Mouse (Mus musculus): ENCODE measurements around the gene Rabgap1. TPM values are rescaled to one million over a fixed set of nuclear protein-coding genes. Genes with fewer than 3 reads are reported as not detected.

The Rabgap1 gene
- polyA plus RNA-seq, 1 experiment: 63.1 TPM

DNA sequence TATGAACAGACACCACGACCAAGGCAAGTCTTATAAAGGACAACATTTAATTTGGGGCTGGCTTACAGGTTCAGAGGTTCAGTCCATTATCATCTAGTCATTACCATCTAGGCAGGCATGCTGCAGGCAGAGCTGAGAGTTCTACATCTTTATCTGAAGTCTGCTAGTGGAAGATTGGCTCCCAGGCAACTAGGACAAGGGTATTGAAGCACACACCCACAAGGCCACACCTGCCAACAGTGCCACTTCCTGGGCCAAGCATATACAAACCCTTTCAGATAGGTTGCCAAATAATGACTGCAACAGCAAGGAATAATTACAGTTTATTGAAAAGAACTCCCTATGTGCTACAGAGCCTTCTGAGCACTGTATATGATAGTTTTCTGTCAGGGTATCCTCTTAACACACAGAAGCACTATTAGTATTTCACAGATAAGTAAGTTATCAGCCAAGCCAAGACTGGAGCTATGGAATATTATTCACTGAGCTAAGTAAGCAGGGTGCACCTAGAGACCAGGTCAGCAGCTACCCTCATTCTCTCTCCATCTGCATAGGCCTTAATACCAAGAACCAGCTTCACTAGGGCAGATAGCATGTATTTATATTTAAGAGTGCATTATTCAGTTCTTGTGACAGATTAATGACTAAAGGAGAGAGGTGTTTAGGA lies 106.4 kb downstream of the Rabgap1 start:
- Histone ChIP-seq H3K4me1 (ENCODE audit: control insufficient read depth, insufficient read depth, low read length) (no peaks in the 10 kb centered on the region), H3K27ac (ENCODE audit: insufficient read depth, low read length) (no peak overlapping the region), H3K4me3 (ENCODE audit: insufficient read depth, low read length) (no peak overlapping the region)
- TF ChIP-seq CTCF (IDR thresholded peaks at IDR 0.05; ENCODE audit: borderline replicate concordance, insufficient read depth, low read length) (no peak), POLR2A (IDR thresholded peaks at IDR 0.05; ENCODE audit: low read depth, low read length) (no peak)

DNA sequence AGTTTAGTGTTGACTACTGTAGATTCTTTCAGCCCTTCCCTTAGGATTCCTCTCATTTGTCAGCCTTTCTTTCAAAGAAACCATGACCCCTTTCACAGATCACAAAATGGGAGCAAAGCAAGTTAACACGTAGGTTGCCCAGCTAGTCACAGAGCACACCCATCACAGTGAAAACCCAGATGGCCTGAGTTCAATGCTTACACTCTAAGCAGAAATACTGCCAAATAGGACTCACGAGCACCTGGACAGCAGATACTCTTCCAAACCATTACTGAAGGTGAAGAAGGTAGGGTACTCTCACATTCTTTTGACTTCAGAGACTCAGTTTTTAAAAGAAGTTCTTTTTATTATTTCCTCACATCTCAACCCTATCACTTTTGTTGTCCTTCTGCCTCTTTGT lies 113.3 kb downstream of the Rabgap1 start:
- Histone ChIP-seq H3K27ac (ENCODE audit: insufficient read depth, low read length) (no peak overlapping the region), H3K4me3 (ENCODE audit: insufficient read depth, low read length) (no peak overlapping the region), H3K4me1 (ENCODE audit: control insufficient read depth, insufficient read depth, low read length) (no peaks in the 10 kb centered on the region)
- TF ChIP-seq POLR2A (IDR thresholded peaks at IDR 0.05; ENCODE audit: low read depth, low read length) (no peak), CTCF (IDR thresholded peaks at IDR 0.05; ENCODE audit: borderline replicate concordance, insufficient read depth, low read length) (no peak)

DNA sequence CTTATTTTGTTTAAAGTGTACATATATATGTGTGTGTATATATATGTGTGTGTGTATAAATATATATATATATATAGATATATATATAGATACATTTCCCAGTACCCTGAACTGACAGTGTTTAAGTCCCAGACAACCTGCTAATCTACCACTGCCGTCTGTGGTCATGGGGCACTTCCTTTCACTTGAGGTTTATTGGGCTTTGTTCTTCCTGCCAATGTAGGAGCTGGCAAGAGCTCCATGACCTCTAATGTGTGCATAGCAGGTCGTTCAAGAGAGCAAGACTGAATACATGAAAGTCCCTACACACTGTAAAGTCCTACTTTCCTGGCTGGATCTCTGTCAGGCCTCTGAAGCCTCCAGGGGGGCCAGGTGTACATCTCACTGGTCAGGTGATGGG lies 122.5 kb downstream of the Rabgap1 start:
- H3K4me3 ChIP-seq (ENCODE audit: insufficient read depth, low read length): no peak overlapping the region
- H3K4me1 ChIP-seq (ENCODE audit: control insufficient read depth, insufficient read depth, low read length): 0 out of 2 replicates have a peak, but pooled peaks cover under 1% of the 10 kb centered on the region
- no peak overlapping the region for H3K27ac ChIP-seq (ENCODE audit: insufficient read depth, low read length)
- TF ChIP-seq CTCF (IDR thresholded peaks at IDR 0.05; ENCODE audit: borderline replicate concordance, insufficient read depth, low read length) (no peak), POLR2A (IDR thresholded peaks at IDR 0.05; ENCODE audit: low read depth, low read length) (no peak)

GRCm38 (mm10) chr2:37566035-37566434 lies 123.0 kb downstream of the Rabgap1 start:
- Histone ChIP-seq H3K4me1 (ENCODE audit: control insufficient read depth, insufficient read depth, low read length) (peaks cover 3% of the 10 kb centered on the region; the same call in 1 of the 2 replicates), H3K4me3 (ENCODE audit: insufficient read depth, low read length) (no peak overlapping the region), H3K27ac (ENCODE audit: insufficient read depth, low read length) (no peak overlapping the region)
- TF ChIP-seq CTCF (IDR thresholded peaks at IDR 0.05; ENCODE audit: borderline replicate concordance, insufficient read depth, low read length) (no peak), POLR2A (IDR thresholded peaks at IDR 0.05; ENCODE audit: low read depth, low read length) (no peak)

- no peak for TF ChIP-seq CTCF (IDR thresholded peaks at IDR 0.05; ENCODE audit: borderline replicate concordance, insufficient read depth, low read length)
- no peak for TF ChIP-seq POLR2A (IDR thresholded peaks at IDR 0.05; ENCODE audit: low read depth, low read length)
- peaks cover 13% of the 10 kb centered on the region for H3K4me1 ChIP-seq (ENCODE audit: control insufficient read depth, insufficient read depth, low read length)
- H3K4me3 ChIP-seq (ENCODE audit: insufficient read depth, low read length): no peak overlapping the region
- no peak overlapping the region for H3K27ac ChIP-seq (ENCODE audit: insufficient read depth, low read length)
These were observed 126.8 kb downstream of the Rabgap1 start for GRCm38 (mm10) chr2:37569888-37570287.

- Histone ChIP-seq H3K4me1 (ENCODE audit: control insufficient read depth, insufficient read depth, low read length) (peaks cover 13% of the 10 kb centered on the region), H3K4me3 (ENCODE audit: insufficient read depth, low read length) (no peak overlapping the region), H3K27ac (ENCODE audit: insufficient read depth, low read length) (peak overlapping the region; percentile 34; the same call in 1 of the 2 replicates)
- TF ChIP-seq POLR2A (IDR thresholded peaks at IDR 0.05; ENCODE audit: low read depth, low read length): no peak
These were observed 127.6 kb downstream of the Rabgap1 start for GRCm38 (mm10) chr2:37570703-37571102.

DNA sequence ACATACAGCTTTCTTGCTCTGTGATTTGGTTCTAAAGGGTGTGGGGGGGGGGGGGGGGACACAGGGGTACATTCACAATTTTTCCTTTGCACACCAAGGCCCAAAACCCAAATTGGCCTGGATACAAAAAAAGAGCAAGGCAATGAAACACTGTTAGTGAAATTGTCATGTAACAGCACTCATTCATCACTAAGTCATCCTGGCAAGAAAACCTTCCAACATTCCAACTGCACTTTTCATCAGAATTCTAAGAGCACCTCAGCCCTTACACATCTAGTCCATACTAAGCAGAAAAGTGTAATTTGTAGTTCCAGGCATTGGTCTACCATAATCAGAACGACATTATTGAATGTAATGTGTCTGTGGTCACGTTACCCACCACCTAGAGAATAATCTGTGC lies 129.1 kb downstream of the Rabgap1 start:
- peak overlapping the region; percentile 62 for H3K27ac ChIP-seq (ENCODE audit: insufficient read depth, low read length)
- TF ChIP-seq CTCF (IDR thresholded peaks at IDR 0.05; ENCODE audit: borderline replicate concordance, insufficient read depth, low read length) (no peak), POLR2A (IDR thresholded peaks at IDR 0.05; ENCODE audit: low read depth, low read length) (no peak)
- peaks cover 13% of the 10 kb centered on the region for H3K4me1 ChIP-seq (ENCODE audit: control insufficient read depth, insufficient read depth, low read length)
- no peak overlapping the region for H3K4me3 ChIP-seq (ENCODE audit: insufficient read depth, low read length)

- H3K4me3 ChIP-seq (ENCODE audit: insufficient read depth, low read length): no peak overlapping the region
- TF ChIP-seq CTCF (IDR thresholded peaks at IDR 0.05; ENCODE audit: borderline replicate concordance, insufficient read depth, low read length) (no peak), POLR2A (IDR thresholded peaks at IDR 0.05; ENCODE audit: low read depth, low read length) (no peak)
These were observed 133.6 kb downstream of the Rabgap1 start for GRCm38 (mm10) chr2:37576661-37577060.

DNA sequence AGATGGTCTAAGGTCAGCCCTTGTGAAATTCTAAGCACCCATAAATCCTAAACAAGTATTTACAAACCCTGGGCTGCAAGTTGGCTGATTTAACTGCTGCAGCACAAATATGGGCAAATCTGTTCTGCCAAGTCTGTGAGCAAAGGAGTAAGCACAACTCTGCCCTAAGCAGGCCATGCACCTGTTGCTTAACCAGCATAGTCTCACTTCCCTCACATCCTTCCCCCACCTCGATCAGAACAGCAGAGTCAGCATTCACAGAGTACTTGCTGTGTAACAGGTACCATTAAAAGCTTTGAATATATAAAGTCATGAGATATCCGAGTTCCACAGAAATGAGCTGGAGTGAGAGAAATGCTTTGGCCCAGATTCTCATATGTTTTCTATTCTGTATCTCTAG lies 135.1 kb downstream of the Rabgap1 start:
- TF ChIP-seq POLR2A (IDR thresholded peaks at IDR 0.05; ENCODE audit: low read depth, low read length) (no peak), CTCF (IDR thresholded peaks at IDR 0.05; ENCODE audit: borderline replicate concordance, insufficient read depth, low read length) (no peak)
- H3K27ac ChIP-seq (ENCODE audit: insufficient read depth, low read length): no peak overlapping the region
- no peak overlapping the region for H3K4me3 ChIP-seq (ENCODE audit: insufficient read depth, low read length)
- no peaks in the 10 kb centered on the region for H3K4me1 ChIP-seq (ENCODE audit: control insufficient read depth, insufficient read depth, low read length)

More at GRCm38 (mm10) chr2:37576661-37577060, 133.6 kb downstream of the Rabgap1 start:
- H3K27ac ChIP-seq (ENCODE audit: insufficient read depth, low read length): no peak overlapping the region
- peaks cover 10% of the 10 kb centered on the region for H3K4me1 ChIP-seq (ENCODE audit: control insufficient read depth, insufficient read depth, low read length)

- TF ChIP-seq POLR2A (IDR thresholded peaks at IDR 0.05; ENCODE audit: low read depth, low read length) (no peak), CTCF (IDR thresholded peaks at IDR 0.05; ENCODE audit: borderline replicate concordance, insufficient read depth, low read length) (no peak)
- Histone ChIP-seq H3K4me1 (ENCODE audit: control insufficient read depth, insufficient read depth, low read length) (no peaks in the 10 kb centered on the region), H3K4me3 (ENCODE audit: insufficient read depth, low read length) (no peak overlapping the region), H3K27ac (ENCODE audit: insufficient read depth, low read length) (no peak overlapping the region)
These were observed 144.8 kb downstream of the Rabgap1 start for GRCm38 (mm10) chr2:37587919-37588318.

Other genes with a start within 250 kb of the Rabgap1 start
- gene Olfr366, start 231.7 kb upstream of the Rabgap1 start, polyA plus RNA-seq (2011; ENCODE audit: insufficient read length, low read depth, missing spikeins): 0.12 TPM in 1 of 2 replicates, not detected in the other
- gene Olfr368, start 116.8 kb upstream of the Rabgap1 start, polyA plus RNA-seq (2011; ENCODE audit: insufficient read length, low read depth, missing spikeins): not detected in 2 replicates
- 47.4 and 55.3 TPM in 2 replicates for gene Pdcl, start 83.9 kb upstream of the Rabgap1 start, polyA plus RNA-seq (2011; ENCODE audit: insufficient read length, low read depth, missing spikeins)
- 51.9 and 58.1 TPM in 2 replicates for gene Rc3h2, start 20.4 kb upstream of the Rabgap1 start, polyA plus RNA-seq (2011; ENCODE audit: insufficient read length, low read depth, missing spikeins)
- gene Zbtb26, start 144 bp upstream of the Rabgap1 start, polyA plus RNA-seq (2011; ENCODE audit: insufficient read length, low read depth, missing spikeins): 10.6 and 12.1 TPM in 2 replicates
- gene Zbtb6, start 108 bp upstream of the Rabgap1 start, polyA plus RNA-seq (2011; ENCODE audit: insufficient read length, low read depth, missing spikeins): 13.5 and 16.0 TPM in 2 replicates
- 1.5 and 4.8 TPM in 2 replicates for gene Gpr21, start 73.1 kb downstream of the Rabgap1 start, polyA plus RNA-seq (2011; ENCODE audit: insufficient read length, low read depth, missing spikeins)